Mouse (Mus musculus) heart, embryonic 13.5 days (tissue): Measurements from ENCODE around the gene Dhcr7. TPM values are rescaled to one million over a fixed set of nuclear protein-coding genes. Genes with fewer than 3 reads are reported as not detected.
A peak's percentile ranks its signal among the peaks of the same experiment; 100 is the strongest.

Experiments
- ATAC-seq: fragments of 200-750 bp; cut with Nextera tagmentation; 2 replicates; pipeline ENCODE4 v1.8.0; 2017; ENCODE audit warnings: moderate TSS enrichment; ENCODE audit not compliant: insufficient number of reproducible peaks, low FRiP score, low TSS enrichment; ENCODE audit errors: extremely low read depth
- H3K27ac ChIP-seq: fragments of 300-500 bp; sonication (generic); replicated peaks from 2 replicates; pipeline ENCODE4 v1.5.1; 2015; ENCODE audit warnings: moderate library complexity, mild to moderate bottlenecking, inconsistent platforms
- H3K27me3 ChIP-seq: fragments of 300-500 bp; sonication (generic); replicated peaks from 2 replicates; pipeline ENCODE4 v1.6.1; 2015; ENCODE audit warnings: mild to moderate bottlenecking, inconsistent platforms
- H3K36me3 ChIP-seq: fragments of 300-500 bp; sonication (generic); 2 replicates; pipeline ENCODE4 v1.6.1; 2015; ENCODE audit warnings: mild to moderate bottlenecking, inconsistent platforms
- H3K4me1 ChIP-seq: fragments of 300-500 bp; sonication (generic); 2 replicates; pipeline ENCODE4 v1.6.1; 2015; ENCODE audit warnings: inconsistent platforms
- H3K4me2 ChIP-seq: fragments of 300-500 bp; sonication (generic); 2 replicates; pipeline ENCODE4 v1.6.1; 2015; ENCODE audit warnings: inconsistent platforms, mild to moderate bottlenecking, moderate library complexity
- H3K4me3 ChIP-seq: fragments of 300-500 bp; sonication (generic); 2 replicates; pipeline ENCODE4 v1.5.1; 2015; ENCODE audit warnings: moderate library complexity, mild to moderate bottlenecking, inconsistent platforms
- H3K9ac ChIP-seq: fragments of 300-500 bp; sonication (generic); 2 replicates; pipeline ENCODE4 v1.6.1; 2015; ENCODE audit warnings: inconsistent platforms, mild to moderate bottlenecking, moderate library complexity
- H3K9me3 ChIP-seq: fragments of 300-500 bp; sonication (generic); 2 replicates; pipeline ENCODE4 v1.6.1; 2016; ENCODE audit warnings: inconsistent platforms
- WGBS: fragments of 180-500 bp; shearing (Covaris S2); methylation state at CpG from one replicate; pipeline ENCODE4 v1.1.7; 2015; ENCODE audit warnings: mixed read lengths; 5-methylcytosine and 5-hydroxymethylcytosine counted together
- polyA plus RNA-seq: library from polyadenylated mRNA; unstranded; fragments of >200 nt; fragmentation: Nextera tagmentation; extraction: Ambion mirVana; gene quantifications from 2 replicates; pipeline ENCODE4 v1.2.1, GENCODE M21; 2015

The Dhcr7 gene
- 24.5 and 25.6 TPM in 2 replicates for polyA plus RNA-seq

DNA sequence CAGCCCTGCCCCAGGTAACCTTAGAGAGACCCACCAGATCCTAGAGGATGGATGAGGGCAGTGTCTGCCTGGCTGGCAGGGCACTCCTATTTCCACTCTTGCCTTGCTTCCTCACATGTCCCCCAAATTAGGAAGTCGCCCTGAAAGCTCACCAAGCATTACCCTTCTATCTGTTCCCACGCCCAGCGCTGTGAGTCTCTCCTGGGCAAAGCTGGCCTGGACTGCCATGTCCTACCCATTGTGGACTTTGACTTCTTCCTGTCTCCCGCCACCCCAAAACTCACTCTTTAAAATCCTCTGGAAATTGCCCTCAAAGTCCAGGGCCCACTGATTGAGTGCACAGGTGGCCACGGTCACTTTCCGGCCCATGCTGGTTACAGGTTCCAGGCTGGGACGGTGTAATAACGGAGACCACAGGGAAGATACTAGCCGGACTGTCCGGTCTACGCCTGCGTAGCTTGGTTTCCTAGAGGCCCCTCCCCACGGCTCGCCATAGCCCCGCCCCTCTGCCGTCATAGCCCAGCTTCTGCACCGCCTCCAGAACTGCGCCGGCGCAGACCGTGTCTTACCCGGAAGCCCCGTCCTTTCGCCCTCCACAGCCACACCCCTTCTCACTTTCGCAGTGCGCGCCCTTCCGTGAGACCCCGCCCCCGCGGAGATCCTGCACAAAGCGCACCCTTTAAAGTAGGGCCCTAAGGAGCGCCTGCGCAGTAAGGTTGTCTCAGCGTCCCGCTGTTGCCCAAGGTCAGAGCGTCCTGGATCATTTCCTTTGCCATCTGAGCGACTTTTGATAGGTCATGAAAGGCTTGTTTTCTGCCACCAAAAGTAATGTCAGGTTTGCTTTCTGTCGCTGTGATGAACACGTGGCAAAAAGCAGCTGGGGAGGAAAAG, at the start of gene Dhcr7, which contains the start of gene Nadsyn1:
Gene Dhcr7, plus strand, starts transcription at position 771 of the 891 bp plus-strand sequence.
Gene Nadsyn1, minus strand, starts transcription at position 475 of the 891 bp plus-strand sequence.
- WGBS = 1% methylated on average over 40 of the region's 40 CpGs
- ATAC-seq = peak; percentile 98

DNA sequence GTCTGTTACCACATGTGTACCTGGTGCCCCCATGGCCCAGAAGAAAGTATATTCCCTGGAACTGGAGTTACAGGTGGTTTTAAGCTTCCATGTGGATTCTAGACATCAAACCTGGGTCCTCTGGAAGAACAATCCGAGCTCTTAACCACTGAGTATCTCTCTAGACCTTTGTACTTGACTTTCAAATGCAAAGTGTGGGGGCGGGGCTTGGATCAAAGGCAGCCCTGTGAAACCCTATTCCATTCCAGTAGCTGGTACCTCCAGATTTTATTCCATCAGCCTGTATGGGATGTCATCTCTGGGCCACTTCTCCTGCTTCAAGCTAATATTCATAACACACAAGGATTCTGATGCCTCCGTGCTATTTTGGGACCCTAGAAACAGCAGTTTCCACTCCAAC, 46.8 kb upstream of the Dhcr7 start:
- 30% methylated on average over 3 of the region's 3 CpGs for WGBS
- no peak for ATAC-seq

More for the DNA sequence above, at the start of gene Dhcr7, which contains the start of gene Nadsyn1:
- Histone ChIP-seq H3K4me1 (peaks cover 17% of the 10 kb centered on the region), H3K9ac (peak within 1 kb of the TSS; percentile 87), H3K36me3 (peaks cover 15% of the 10 kb centered on the region), H3K27me3 (no peaks in the 10 kb centered on the region), H3K4me2 (peak within 1 kb of the TSS; percentile 74), H3K9me3 (no peaks in the 10 kb centered on the region), H3K4me3 (peak within 1 kb of the TSS; percentile 71), H3K27ac (peak within 1 kb of the TSS; percentile 91)

DNA sequence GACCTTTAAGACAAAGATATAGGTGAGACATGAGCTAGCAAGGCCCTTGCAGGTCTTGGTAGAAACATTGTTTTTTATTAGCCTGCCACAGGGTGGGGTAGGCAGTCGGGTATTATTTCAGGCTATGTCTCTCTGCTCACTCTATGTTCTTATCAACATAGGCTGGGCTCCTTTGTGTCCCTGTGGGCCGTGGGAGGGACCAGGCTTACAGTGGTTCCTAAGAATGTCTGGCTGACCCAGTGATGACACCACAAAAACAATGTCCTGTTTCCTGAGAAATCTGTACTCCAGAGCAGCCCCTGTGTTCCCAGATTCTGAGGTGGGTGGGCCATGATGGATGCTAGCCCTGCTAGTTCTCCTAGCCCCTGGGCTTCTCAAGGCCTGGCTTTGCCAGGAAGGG, 45.6 kb upstream of the Dhcr7 start:
- no peak overlapping the region for H3K4me2 ChIP-seq
- 0 out of 2 replicates have a peak overlapping the region, but pooled peaks have one; percentile 28 for H3K27ac ChIP-seq
- H3K4me3 ChIP-seq = no peak overlapping the region
- H3K4me1 ChIP-seq = peaks cover 11% of the 10 kb centered on the region
- WGBS = 25% methylated on average over 2 of the region's 2 CpGs
- no peaks in the 10 kb centered on the region for H3K9me3 ChIP-seq
- H3K9ac ChIP-seq = no peak overlapping the region
- ATAC-seq = no peak; the same call in 1 of the 2 replicates
- 0 out of 2 replicates have a peak, but pooled peaks cover 4% of the 10 kb centered on the region for H3K36me3 ChIP-seq
- H3K27me3 ChIP-seq = no peaks in the 10 kb centered on the region; the same call in 1 of the 2 replicates

More for the DNA sequence above, 46.8 kb upstream of the Dhcr7 start:
- Histone ChIP-seq H3K9ac (no peak overlapping the region), H3K4me1 (peaks cover 11% of the 10 kb centered on the region), H3K27ac (no peak overlapping the region), H3K4me2 (no peak overlapping the region), H3K27me3 (no peaks in the 10 kb centered on the region; the same call in 1 of the 2 replicates), H3K9me3 (0 out of 2 replicates have a peak, but pooled peaks cover 3% of the 10 kb centered on the region), H3K36me3 (0 out of 2 replicates have a peak, but pooled peaks cover 2% of the 10 kb centered on the region), H3K4me3 (no peak overlapping the region)

DNA sequence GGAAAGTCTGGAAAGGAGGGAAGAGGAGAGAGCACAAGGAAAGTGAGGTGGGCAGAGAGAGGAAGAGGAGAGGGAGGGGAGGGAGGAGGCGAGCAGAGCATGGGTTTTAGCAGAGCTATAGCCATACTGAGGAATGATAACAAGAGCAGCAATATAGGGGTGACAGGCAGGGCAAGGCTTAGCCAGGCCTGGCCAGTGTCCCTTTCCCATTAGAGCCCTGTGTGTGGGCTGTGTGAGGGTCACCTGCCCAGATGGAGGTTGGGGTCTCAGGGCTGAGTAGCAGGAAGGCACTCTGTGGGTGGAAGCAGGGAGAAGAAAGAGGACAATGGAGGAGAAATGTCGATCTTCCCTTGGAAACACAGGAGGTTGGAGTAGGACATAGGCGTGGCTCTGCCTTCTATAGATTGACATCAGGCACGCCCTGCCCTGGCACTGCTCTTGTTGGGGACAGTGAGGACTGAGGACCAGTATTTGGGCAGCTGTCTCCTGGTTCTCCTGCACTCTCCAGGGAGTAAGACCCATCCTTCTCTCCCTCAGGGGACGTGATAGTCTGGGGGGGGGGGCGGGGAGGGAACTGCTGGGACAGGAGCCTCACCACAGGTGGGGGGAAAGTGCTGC, 39.5 kb upstream of the Dhcr7 start:
- Histone ChIP-seq H3K9me3 (no peaks in the 10 kb centered on the region), H3K9ac (peak overlapping the region; percentile 74), H3K4me3 (peak overlapping the region; percentile 53), H3K36me3 (0 out of 2 replicates have a peak, but pooled peaks cover 4% of the 10 kb centered on the region), H3K4me1 (peaks cover 33% of the 10 kb centered on the region), H3K27ac (peak overlapping the region; percentile 78), H3K27me3 (no peaks in the 10 kb centered on the region; the same call in 1 of the 2 replicates), H3K4me2 (peak overlapping the region; percentile 71)
- WGBS = 13% methylated on average over 6 of the region's 6 CpGs
- no peak for ATAC-seq

DNA sequence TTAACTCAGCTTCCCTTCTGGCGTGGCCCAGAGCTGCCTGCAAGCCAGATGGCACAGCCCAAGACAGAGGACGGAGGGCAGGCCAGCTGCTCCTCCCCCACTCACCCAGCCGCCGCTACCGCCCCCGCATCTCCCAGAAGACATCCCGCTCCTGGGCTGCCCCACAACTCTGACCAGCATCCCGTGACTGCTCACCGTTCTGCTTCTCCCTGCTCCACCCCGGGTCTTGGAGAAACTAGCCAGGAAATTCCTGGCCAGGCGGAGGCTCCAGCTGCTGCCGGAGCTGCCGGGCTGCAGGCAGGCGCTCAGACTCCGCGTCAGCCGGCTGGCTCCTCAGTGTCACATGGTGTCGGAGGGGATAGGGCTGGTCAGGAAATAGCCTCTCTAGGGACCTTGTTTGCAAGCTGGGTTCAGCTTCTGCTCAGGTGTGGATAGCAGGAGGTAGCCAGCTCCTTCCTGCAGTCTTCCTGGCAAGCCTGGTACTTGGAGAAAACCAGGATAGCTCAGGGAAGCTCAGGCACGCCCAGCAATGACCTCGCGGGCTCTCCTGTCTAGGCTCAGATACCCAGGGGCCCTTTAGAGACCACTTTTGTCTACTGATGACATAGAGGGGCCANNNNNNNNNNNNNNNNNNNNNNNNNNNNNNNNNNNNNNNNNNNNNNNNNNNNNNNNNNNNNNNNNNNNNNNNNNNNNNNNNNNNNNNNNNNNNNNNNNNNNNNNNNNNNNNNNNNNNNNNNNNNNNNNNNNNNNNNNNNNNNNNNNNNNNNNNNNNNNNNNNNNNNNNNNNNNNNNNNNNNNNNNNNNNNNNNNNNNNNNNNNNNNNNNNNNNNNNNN, 38.7 kb upstream of the Dhcr7 start, which contains the start of gene Mrgpre:
Gene Mrgpre, minus strand, starts transcription at position 505 of the 834 bp plus-strand sequence.
- peak within 1 kb of the TSS; percentile 71 for H3K4me2 ChIP-seq
- no peaks in the 10 kb centered on the region for H3K9me3 ChIP-seq
- peak within 1 kb of the TSS; percentile 53 for H3K4me3 ChIP-seq
- 4% methylated on average over 19 of the region's 21 CpGs for WGBS
- peak within 1 kb of the TSS; percentile 74 for H3K9ac ChIP-seq
- H3K27me3 ChIP-seq = no peaks in the 10 kb centered on the region; the same call in 1 of the 2 replicates
- peak; percentile 47 for ATAC-seq
- peaks cover 33% of the 10 kb centered on the region for H3K4me1 ChIP-seq
- peak within 1 kb of the TSS; percentile 78 for H3K27ac ChIP-seq
- H3K36me3 ChIP-seq = 0 out of 2 replicates have a peak, but pooled peaks cover 4% of the 10 kb centered on the region

DNA sequence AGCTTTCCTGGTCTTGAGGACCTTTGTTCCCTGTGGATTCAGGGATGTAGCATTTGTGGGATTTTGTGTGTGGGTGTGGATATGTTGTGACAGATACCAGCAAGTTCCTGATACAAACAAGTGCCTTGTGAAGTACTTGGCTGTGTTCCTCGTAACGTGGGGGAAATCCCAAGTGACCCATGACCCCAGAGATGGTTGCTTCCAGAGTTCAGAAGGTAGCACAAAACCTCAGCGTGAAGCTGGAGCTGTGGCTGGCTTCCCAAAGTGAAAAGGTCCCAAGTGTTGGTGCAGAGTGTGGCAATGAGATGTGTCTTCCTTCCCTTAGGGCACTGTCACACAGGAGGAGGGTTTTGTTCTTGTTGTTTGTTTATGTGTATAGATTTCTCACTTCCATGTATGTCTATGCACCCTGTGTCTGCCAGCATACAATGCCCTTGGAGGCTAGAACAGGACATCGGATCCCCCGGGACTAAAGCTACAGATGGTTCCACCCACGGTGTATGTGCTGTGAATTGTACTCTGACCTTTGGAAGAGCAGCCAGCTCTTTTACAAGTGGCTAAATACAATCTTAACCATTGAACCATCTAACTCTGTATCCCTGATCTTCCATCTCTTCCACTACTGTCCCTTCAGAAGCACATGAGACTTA, 30.5 kb upstream of the Dhcr7 start:
- H3K4me3 ChIP-seq = no peak overlapping the region
- H3K9me3 ChIP-seq = no peaks in the 10 kb centered on the region
- WGBS = 73% methylated on average over 6 of the region's 6 CpGs
- H3K27me3 ChIP-seq = no peaks in the 10 kb centered on the region
- no peaks in the 10 kb centered on the region for H3K4me1 ChIP-seq
- H3K27ac ChIP-seq = no peak overlapping the region
- H3K4me2 ChIP-seq = no peak overlapping the region
- no peak for ATAC-seq
- H3K36me3 ChIP-seq = peaks cover 29% of the 10 kb centered on the region
- no peak overlapping the region for H3K9ac ChIP-seq

DNA sequence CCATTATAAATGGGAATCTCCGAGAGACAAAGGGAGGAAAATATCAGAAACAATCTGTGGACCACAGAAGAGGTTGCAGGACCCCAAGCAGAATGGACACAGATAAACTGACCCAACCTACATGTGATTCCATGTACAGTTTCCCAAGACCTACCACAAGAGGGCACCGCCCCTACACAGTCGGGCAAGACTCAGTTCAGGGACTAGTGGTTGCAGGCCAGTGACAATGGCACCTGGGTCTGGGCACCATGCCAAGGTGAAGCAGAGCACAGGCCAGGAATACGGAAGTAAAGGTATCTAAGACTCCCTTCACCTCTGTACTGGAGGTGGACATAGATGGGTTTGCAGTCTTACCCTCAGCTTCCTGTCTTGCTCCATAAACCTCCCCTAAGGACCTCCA, 29.8 kb upstream of the Dhcr7 start:
- H3K4me1 ChIP-seq = no peaks in the 10 kb centered on the region
- H3K36me3 ChIP-seq = peaks cover 36% of the 10 kb centered on the region
- no peak overlapping the region for H3K27ac ChIP-seq
- H3K9ac ChIP-seq = no peak overlapping the region
- no peak overlapping the region for H3K4me3 ChIP-seq
- no peak for ATAC-seq
- no peaks in the 10 kb centered on the region for H3K27me3 ChIP-seq
- no peak overlapping the region for H3K4me2 ChIP-seq
- 43% methylated on average over 4 of the region's 4 CpGs for WGBS
- no peaks in the 10 kb centered on the region for H3K9me3 ChIP-seq

DNA sequence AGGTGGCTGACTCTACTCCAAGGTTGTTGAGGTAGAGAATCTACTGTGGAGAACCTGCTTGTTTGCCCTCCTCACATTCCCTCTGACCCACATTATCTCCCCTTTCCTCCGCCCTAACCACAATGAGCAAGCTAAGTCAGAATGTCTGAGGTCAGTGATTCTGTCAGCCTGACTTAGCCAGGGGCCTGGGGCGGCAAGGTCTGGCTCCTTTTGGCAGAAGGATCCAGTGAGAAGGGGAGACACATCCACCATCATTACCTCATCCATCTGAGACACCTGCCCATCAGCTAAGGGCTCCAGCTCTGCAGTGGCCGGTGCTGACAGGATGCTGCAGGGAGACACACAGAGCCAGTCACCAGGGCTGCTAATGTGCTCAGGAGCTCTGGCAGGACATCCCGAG, 24.2 kb upstream of the Dhcr7 start:
- ATAC-seq = no peak
- Histone ChIP-seq H3K9ac (no peak overlapping the region), H3K36me3 (peaks cover 92% of the 10 kb centered on the region), H3K27me3 (no peaks in the 10 kb centered on the region), H3K4me1 (no peaks in the 10 kb centered on the region), H3K4me2 (no peak overlapping the region), H3K9me3 (no peaks in the 10 kb centered on the region), H3K27ac (no peak overlapping the region), H3K4me3 (no peak overlapping the region)
- WGBS = 85% methylated on average over 4 of the region's 4 CpGs

DNA sequence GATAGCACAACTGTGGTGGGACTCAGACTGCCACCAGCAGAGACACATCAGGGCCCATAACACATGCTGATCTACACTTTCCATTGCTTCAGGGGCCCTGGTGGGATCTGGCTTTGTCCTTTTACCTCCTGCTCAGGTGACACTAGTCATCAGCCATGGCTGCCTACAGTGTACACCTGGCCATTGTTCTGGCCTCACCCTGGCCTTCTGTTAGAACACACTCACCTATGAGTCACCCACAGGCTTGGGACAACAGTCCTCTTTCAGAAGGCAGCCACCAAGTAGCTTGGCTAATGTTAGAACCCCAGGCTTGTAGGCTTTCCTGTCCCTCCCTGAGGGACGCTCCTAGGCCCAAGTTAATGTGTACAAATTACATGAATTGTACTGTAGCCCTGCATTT, 22.2 kb upstream of the Dhcr7 start:
- Histone ChIP-seq H3K27me3 (no peaks in the 10 kb centered on the region), H3K27ac (no peak overlapping the region), H3K9me3 (no peaks in the 10 kb centered on the region), H3K36me3 (peaks cover 99% of the 10 kb centered on the region), H3K4me1 (no peaks in the 10 kb centered on the region), H3K4me2 (no peak overlapping the region), H3K9ac (no peak overlapping the region), H3K4me3 (no peak overlapping the region)
- WGBS = 80% methylated on average over 1 of the region's 1 CpGs
- ATAC-seq = no peak
